Mouse (Mus musculus) kidney, postnatal 4 days (tissue): ENCODE measurements around the gene Zzz3.

Experiments used
- DNase-seq, 2 experiments: peaks; one replicate each; pipeline ENCODE4 v3.0.0; 2021; ENCODE audit warnings: mixed read lengths in 2 of 2

Zzz3 gene

DNA sequence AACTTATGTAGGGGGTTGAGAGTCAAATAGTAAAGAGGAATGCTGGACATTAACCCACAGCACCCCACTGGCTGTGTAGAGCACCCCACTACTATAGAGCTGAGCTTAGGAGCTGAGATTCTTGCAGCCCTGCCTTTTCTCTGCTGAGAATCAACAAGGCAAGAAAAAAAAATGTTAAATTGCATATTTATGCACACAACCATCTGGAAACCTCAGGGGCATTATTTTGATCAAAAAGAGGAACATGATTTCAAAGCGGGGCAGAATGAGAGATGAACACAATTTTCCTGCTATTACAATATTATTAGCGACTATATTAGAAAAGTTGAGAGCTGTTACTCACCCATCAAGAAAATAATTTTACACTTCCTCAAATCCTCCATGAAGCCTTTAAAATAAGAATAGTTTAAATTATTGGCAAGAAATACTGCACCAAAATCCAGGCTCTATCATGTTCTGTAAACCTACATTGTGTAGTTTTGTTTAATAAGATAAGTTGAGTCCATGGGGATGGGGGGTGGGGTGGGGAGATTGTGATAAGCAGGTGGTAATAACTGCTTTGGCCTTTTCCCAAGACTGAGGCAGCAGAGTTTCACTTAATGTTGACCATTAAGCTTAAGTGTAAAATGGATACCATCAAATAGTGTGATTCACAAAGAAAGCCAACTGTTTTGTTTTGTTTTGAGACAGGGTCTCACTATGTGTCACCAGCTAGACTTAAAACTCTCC lies 103.9 kb downstream of the Zzz3 start:
- no peak for DNase-seq

- no peak for DNase-seq
Measured at GRCm38 (mm10) chr3:152507900-152508299, 112.6 kb downstream of the Zzz3 start.

GRCm38 (mm10) chr3:152508419-152508993 lies 113.2 kb downstream of the Zzz3 start:
- no peak for DNase-seq

- DNase-seq, result no peak
Measured at GRCm38 (mm10) chr3:152509268-152509667, 114.0 kb downstream of the Zzz3 start.
